Mouse (Mus musculus) retina, embryonic 14.5 days (tissue): ENCODE measurements around the gene Gpatch2.

Experiments used
- DNase-seq: peaks from one replicate; pipeline ENCODE4 v3.0.0-alpha.2; 2015; ENCODE audit warnings: low spot score

Gpatch2 gene

GRCm38 (mm10) chr1:187373506-187373905, 158.2 kb downstream of the Gpatch2 start:
- DNase-seq, result peak; percentile 37

- DNase-seq, result no peak
Observed at GRCm38 (mm10) chr1:187374418-187374817, 159.1 kb downstream of the Gpatch2 start.

GRCm38 (mm10) chr1:187376946-187377671, 161.8 kb downstream of the Gpatch2 start:
- DNase-seq, result no peak

GRCm38 (mm10) chr1:187377865-187378524, 162.7 kb downstream of the Gpatch2 start:
- no peak for DNase-seq

GRCm38 (mm10) chr1:187389476-187389875, 174.2 kb downstream of the Gpatch2 start:
- no peak for DNase-seq

GRCm38 (mm10) chr1:187400834-187401233, 185.5 kb downstream of the Gpatch2 start:
- DNase-seq, result no peak
